Mouse (Mus musculus): Measurements from ENCODE around the gene Ankrd40. TPM values are rescaled to one million over a fixed set of nuclear protein-coding genes. Genes with fewer than 3 reads are reported as not detected.

Ankrd40 gene
- polyA plus RNA-seq, 1 experiment from 2014 or later, result 11.8 TPM

GRCm38 (mm10) chr11:94294996-94295845 is 32.6 kb upstream of the Ankrd40 start:
- Histone ChIP-seq H3K4me2 (ENCODE audit: low read depth, low read length) (no peak overlapping the region), H3K9ac (ENCODE audit: low read depth, low read length) (no peak overlapping the region), H3K4me3 (ENCODE audit: low read length) (no peak overlapping the region), H3K4me1 (ENCODE audit: control insufficient read depth, insufficient read depth, low read length) (no peaks in the 10 kb centered on the region), H3K27me3 (replicated peaks; ENCODE audit: control insufficient read depth, insufficient read depth, low read length) (no peaks in the 10 kb centered on the region), H3K27ac (ENCODE audit: low read length) (no peak overlapping the region), H3K36me3 (ENCODE audit: control insufficient read depth, insufficient read depth, low read length) (peaks cover 33% of the 10 kb centered on the region), H3K9me3 (ENCODE audit: control insufficient read depth, low read length) (no peaks in the 10 kb centered on the region)
- 76% methylated on average over 9 of the region's 9 CpGs for WGBS
- ATAC-seq, result no peak

- ATAC-seq, result no peak
- 76% methylated on average over 1 of the region's 1 CpGs for WGBS
- H3K27ac ChIP-seq (ENCODE audit: low read length), result no peak overlapping the region
- peaks cover 24% of the 10 kb centered on the region for H3K4me1 ChIP-seq (ENCODE audit: control insufficient read depth, insufficient read depth, low read length)
- H3K4me3 ChIP-seq (ENCODE audit: low read length), result no peak overlapping the region
- no peaks in the 10 kb centered on the region for H3K36me3 ChIP-seq (ENCODE audit: control insufficient read depth, insufficient read depth, low read length)
- no peak overlapping the region for H3K9ac ChIP-seq (ENCODE audit: low read depth, low read length)
- no peak overlapping the region for H3K4me2 ChIP-seq (ENCODE audit: low read depth, low read length)
- no peaks in the 10 kb centered on the region for H3K9me3 ChIP-seq (ENCODE audit: control insufficient read depth, low read length)
- H3K27me3 ChIP-seq (replicated peaks; ENCODE audit: control insufficient read depth, insufficient read depth, low read length), result no peaks in the 10 kb centered on the region
These were observed 15.1 kb upstream of the Ankrd40 start for GRCm38 (mm10) chr11:94312733-94313132.

GRCm38 (mm10) chr11:94314098-94314652 is 13.6 kb upstream of the Ankrd40 start:
- Histone ChIP-seq H3K4me1 (ENCODE audit: control insufficient read depth, insufficient read depth, low read length) (peaks cover 28% of the 10 kb centered on the region), H3K9me3 (ENCODE audit: control insufficient read depth, low read length) (no peaks in the 10 kb centered on the region), H3K4me2 (ENCODE audit: low read depth, low read length) (no peak overlapping the region), H3K36me3 (ENCODE audit: control insufficient read depth, insufficient read depth, low read length) (no peaks in the 10 kb centered on the region), H3K9ac (ENCODE audit: low read depth, low read length) (no peak overlapping the region), H3K27me3 (replicated peaks; ENCODE audit: control insufficient read depth, insufficient read depth, low read length) (no peaks in the 10 kb centered on the region), H3K27ac (ENCODE audit: low read length) (no peak overlapping the region), H3K4me3 (ENCODE audit: low read length) (no peak overlapping the region)
- WGBS, result 64% methylated on average over 2 of the region's 2 CpGs
- ATAC-seq, result no peak

GRCm38 (mm10) chr11:94315308-94315707 is 12.5 kb upstream of the Ankrd40 start:
- ATAC-seq, result no peak
- peaks cover 30% of the 10 kb centered on the region for H3K4me1 ChIP-seq (ENCODE audit: control insufficient read depth, insufficient read depth, low read length)

GRCm38 (mm10) chr11:94316528-94316927 is 11.3 kb upstream of the Ankrd40 start:
- no peak overlapping the region for H3K27ac ChIP-seq (ENCODE audit: low read length)
- no peak for ATAC-seq
- H3K9ac ChIP-seq (ENCODE audit: low read depth, low read length), result no peak overlapping the region
- WGBS, result 68% methylated on average over 2 of the region's 2 CpGs
- H3K4me2 ChIP-seq (ENCODE audit: low read depth, low read length), result no peak overlapping the region
- no peak overlapping the region for H3K4me3 ChIP-seq (ENCODE audit: low read length)
- no peaks in the 10 kb centered on the region for H3K27me3 ChIP-seq (replicated peaks; ENCODE audit: control insufficient read depth, insufficient read depth, low read length)
- H3K9me3 ChIP-seq (ENCODE audit: control insufficient read depth, low read length), result no peaks in the 10 kb centered on the region
- H3K4me1 ChIP-seq (ENCODE audit: control insufficient read depth, insufficient read depth, low read length), result peaks cover 30% of the 10 kb centered on the region
- no peaks in the 10 kb centered on the region for H3K36me3 ChIP-seq (ENCODE audit: control insufficient read depth, insufficient read depth, low read length)

More at GRCm38 (mm10) chr11:94315308-94315707, 12.5 kb upstream of the Ankrd40 start:
- Histone ChIP-seq H3K36me3 (ENCODE audit: control insufficient read depth, insufficient read depth, low read length) (no peaks in the 10 kb centered on the region), H3K4me3 (ENCODE audit: low read length) (no peak overlapping the region), H3K27ac (ENCODE audit: low read length) (no peak overlapping the region), H3K9me3 (ENCODE audit: control insufficient read depth, low read length) (no peaks in the 10 kb centered on the region), H3K4me2 (ENCODE audit: low read depth, low read length) (no peak overlapping the region), H3K9ac (ENCODE audit: low read depth, low read length) (no peak overlapping the region), H3K27me3 (replicated peaks; ENCODE audit: control insufficient read depth, insufficient read depth, low read length) (no peaks in the 10 kb centered on the region)
- WGBS, result 31% methylated on average over 1 of the region's 1 CpGs

- Histone ChIP-seq H3K4me1 (ENCODE audit: control insufficient read depth, insufficient read depth, low read length) (peaks cover 30% of the 10 kb centered on the region), H3K4me3 (ENCODE audit: low read length) (no peak overlapping the region), H3K27me3 (replicated peaks; ENCODE audit: control insufficient read depth, insufficient read depth, low read length) (no peaks in the 10 kb centered on the region), H3K27ac (ENCODE audit: low read length) (no peak overlapping the region), H3K4me2 (ENCODE audit: low read depth, low read length) (no peak overlapping the region), H3K36me3 (ENCODE audit: control insufficient read depth, insufficient read depth, low read length) (no peaks in the 10 kb centered on the region), H3K9ac (ENCODE audit: low read depth, low read length) (no peak overlapping the region), H3K9me3 (ENCODE audit: control insufficient read depth, low read length) (no peaks in the 10 kb centered on the region)
- 33% methylated on average over 1 of the region's 1 CpGs for WGBS
- ATAC-seq, result no peak
These were observed 10.8 kb upstream of the Ankrd40 start for GRCm38 (mm10) chr11:94317014-94317413.

GRCm38 (mm10) chr11:94317515-94317914 is 10.3 kb upstream of the Ankrd40 start:
- H3K9ac ChIP-seq (ENCODE audit: low read depth, low read length), result no peak overlapping the region
- H3K9me3 ChIP-seq (ENCODE audit: control insufficient read depth, low read length), result no peaks in the 10 kb centered on the region
- WGBS, result 35% methylated on average over 4 of the region's 4 CpGs
- H3K27ac ChIP-seq (ENCODE audit: low read length), result no peak overlapping the region
- H3K4me3 ChIP-seq (ENCODE audit: low read length), result no peak overlapping the region
- no peak for ATAC-seq
- H3K4me1 ChIP-seq (ENCODE audit: control insufficient read depth, insufficient read depth, low read length), result peaks cover 30% of the 10 kb centered on the region
- H3K36me3 ChIP-seq (ENCODE audit: control insufficient read depth, insufficient read depth, low read length), result no peaks in the 10 kb centered on the region
- no peaks in the 10 kb centered on the region for H3K27me3 ChIP-seq (replicated peaks; ENCODE audit: control insufficient read depth, insufficient read depth, low read length)
- H3K4me2 ChIP-seq (ENCODE audit: low read depth, low read length), result no peak overlapping the region

GRCm38 (mm10) chr11:94318056-94318455 is 9.7 kb upstream of the Ankrd40 start:
- peaks cover 28% of the 10 kb centered on the region for H3K4me1 ChIP-seq (ENCODE audit: control insufficient read depth, insufficient read depth, low read length)

GRCm38 (mm10) chr11:94320969-94321930 is 6.6 kb upstream of the Ankrd40 start:
- Histone ChIP-seq H3K27me3 (replicated peaks; ENCODE audit: control insufficient read depth, insufficient read depth, low read length) (no peaks in the 10 kb centered on the region), H3K36me3 (ENCODE audit: control insufficient read depth, insufficient read depth, low read length) (no peaks in the 10 kb centered on the region), H3K4me1 (ENCODE audit: control insufficient read depth, insufficient read depth, low read length) (peaks cover 17% of the 10 kb centered on the region), H3K27ac (ENCODE audit: low read length) (peak overlapping the region; percentile 95), H3K9me3 (ENCODE audit: control insufficient read depth, low read length) (no peaks in the 10 kb centered on the region), H3K4me2 (ENCODE audit: low read depth, low read length) (peak overlapping the region; percentile 81), H3K4me3 (ENCODE audit: low read length) (peak overlapping the region; percentile 99), H3K9ac (ENCODE audit: low read depth, low read length) (peak overlapping the region; percentile 100)
- ATAC-seq, result peak; percentile 69
- WGBS, result under 1% methylated on average over 67 of the region's 67 CpGs

More at GRCm38 (mm10) chr11:94318056-94318455, 9.7 kb upstream of the Ankrd40 start:
- no peaks in the 10 kb centered on the region for H3K36me3 ChIP-seq (ENCODE audit: control insufficient read depth, insufficient read depth, low read length)
- H3K4me3 ChIP-seq (ENCODE audit: low read length), result no peak overlapping the region
- no peaks in the 10 kb centered on the region for H3K27me3 ChIP-seq (replicated peaks; ENCODE audit: control insufficient read depth, insufficient read depth, low read length)
- no peak overlapping the region for H3K9ac ChIP-seq (ENCODE audit: low read depth, low read length)
- H3K9me3 ChIP-seq (ENCODE audit: control insufficient read depth, low read length), result no peaks in the 10 kb centered on the region
- ATAC-seq, result no peak
- 75% methylated on average over 5 of the region's 5 CpGs for WGBS
- no peak overlapping the region for H3K4me2 ChIP-seq (ENCODE audit: low read depth, low read length)
- no peak overlapping the region for H3K27ac ChIP-seq (ENCODE audit: low read length)
